11 mouse cellular contexts compared by ENCODE assay signal in the genomic region with DNA sequence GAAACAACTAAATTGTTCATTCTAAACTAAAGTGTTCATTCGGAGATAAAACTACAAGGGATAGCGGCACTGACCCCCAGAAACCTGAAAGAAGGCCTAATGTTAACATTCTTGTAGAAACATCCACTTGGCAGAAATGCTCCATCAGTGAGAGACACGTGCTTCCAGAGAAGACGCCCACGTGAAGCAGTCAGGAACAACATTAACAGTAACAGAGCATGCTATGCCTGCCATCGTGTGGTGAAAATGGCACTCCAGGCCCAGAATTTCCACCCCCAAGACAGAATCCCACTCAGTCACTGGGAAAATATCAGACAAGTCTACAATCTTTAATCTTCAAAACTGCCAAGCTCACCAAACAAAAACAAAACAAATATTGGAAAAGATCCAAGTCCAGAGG. TPM values are rescaled to one million over a fixed set of nuclear protein-coding genes. Genes with fewer than 3 reads are reported as not detected.
DNase-seq lines count a peak whose midpoint lies in the region; TF ChIP-seq lines count a peak whose summit lies in the region.
"Had no signal": no experiment of that assay in that cellular context is flagged by ENCODE, and none has a peak within 500 bp of the region (broad histone marks: within the 10 kb centered on the region; RNA-seq: fewer than 3 reads in every experiment).

No protein-coding gene starts in this region.

- H3K27ac ChIP-seq in heart, adult 2 months, result no peak overlapping the region
- no peak overlapping the region for H3K27ac ChIP-seq in cortical plate, adult 2 months (ENCODE audit: insufficient read depth, low read length)
- H3K27ac ChIP-seq: hindbrain, embryonic 15.5 days; limb, embryonic 13.5 days had no signal

- peak; percentile 46 for TF ChIP-seq CTCF in heart, adult 2 months (IDR thresholded peaks at IDR 0.05)
- peak; percentile 44 for TF ChIP-seq CTCF in cortical plate, adult 2 months (IDR thresholded peaks at IDR 0.05; ENCODE audit: extremely low read depth, insufficient read depth, low read length)

- TF ChIP-seq EP300 in heart, adult 2 months (IDR thresholded peaks at IDR 0.05; ENCODE audit: insufficient read depth, low read depth, low read length), result no peak

- TF ChIP-seq POLR2A in heart, adult 2 months (IDR thresholded peaks at IDR 0.05; ENCODE audit: insufficient read depth, low read depth, low read length), result no peak
- TF ChIP-seq POLR2A in cortical plate, adult 2 months (IDR thresholded peaks at IDR 0.05; ENCODE audit: extremely low read depth, insufficient read depth, low read length), result no peak

- peaks cover 1% of the 10 kb centered on the region for H3K4me1 ChIP-seq in heart, adult 2 months (ENCODE audit: control insufficient read depth, insufficient read depth, low read length)
- H3K4me1 ChIP-seq in cortical plate, adult 2 months (ENCODE audit: control insufficient read depth, insufficient read depth, low read length), result 0 out of 2 replicates have a peak, but pooled peaks cover 2% of the 10 kb centered on the region

- peaks cover 6% of the 10 kb centered on the region; the same call in 1 of the 2 replicates for H3K79me2 ChIP-seq in heart, adult 2 months (replicated peaks; ENCODE audit: control insufficient read depth, insufficient read depth, low read length)

- H3K9ac ChIP-seq in heart, adult 2 months (ENCODE audit: low read depth, low read length), result no peak overlapping the region
- H3K9ac ChIP-seq: hindbrain, embryonic 15.5 days; limb, embryonic 13.5 days had no signal

- peaks cover 2% of the 10 kb centered on the region; the same call in 1 of the 2 replicates for H3K36me3 ChIP-seq in heart, adult 2 months (ENCODE audit: control insufficient read depth, insufficient read depth, low read length)
- H3K36me3 ChIP-seq: hindbrain, embryonic 15.5 days had no signal

- no peak for DNase-seq in heart, adult 2 months
- no peak for DNase-seq in heart, adult 11 months
- DNase-seq in layer of hippocampus, adult 11-12 months (ENCODE audit: low spot score), result peak; percentile 65
- DNase-seq in left cerebral cortex, postnatal 36 days (ENCODE audit: low spot score in 2 of 2), result peak; percentile 36 to 46
- DNase-seq in neural tube, embryonic 10.5 days (ENCODE audit: extremely low spot score, low spot score), result no peak
- no peak for DNase-seq in natural killer cell, adult 2 months (ENCODE audit: low spot score in 2 of 2)
- DNase-seq in cerebellum, adult 9-11 months, result no peak
- DNase-seq: embryo, embryonic 11 days had no signal

- no peak overlapping the region for H3K4me3 ChIP-seq in heart, adult 2 months
- no peak overlapping the region for H3K4me3 ChIP-seq in cortical plate, adult 2 months (ENCODE audit: insufficient read depth, low read length)
- H3K4me3 ChIP-seq: hindbrain, embryonic 15.5 days; limb, embryonic 13.5 days had no signal

- intact Hi-C loops in heart, adult 2 months (cut with DNase I), result no loop called here
- intact Hi-C loops in left cerebral cortex, postnatal 36 days (cut with DNase I), result loop anchor here (5.0 kb wide), 1 partner anchor 52 kb away; no protein-coding TSS in a partner anchor

- H3K27me3 ChIP-seq in heart, adult 2 months (ENCODE audit: control insufficient read depth, insufficient read depth, low read length), result no peaks in the 10 kb centered on the region
- H3K27me3 ChIP-seq: hindbrain, embryonic 15.5 days; limb, embryonic 13.5 days had no signal

- 81% methylated on average over 6 of the region's 6 CpGs for WGBS in heart, adult 2 months

RNA-seq across cellular contexts. Expression of gene Tubgcp3, which starts 3.2 kb away (rescaled TPM):
- 10 to 100 TPM; 13.1 to 14.0 TPM for total RNA-seq in heart, adult 2 months (2021)
- 20.2 and 34.4 TPM in 2 replicates for polyA plus RNA-seq in heart, adult 2 months (2012; rRNA removed)
- 52.7 and 55.2 TPM in 2 replicates for polyA plus RNA-seq in cortical plate, adult 2 months (2012; rRNA removed)
- 10 to 100 TPM; 31.7 to 40.9 TPM for total RNA-seq in left cerebral cortex, postnatal 36 days (2021)

Comparison
In these comparisons a context has a peak if more than half of its experiments do, and no peak if none do; other contexts are left out.
1. DNase-seq: peak in layer of hippocampus, adult 11-12 months (single experiment) and left cerebral cortex, postnatal 36 days (2 of 2); none in heart, adult 2 months (0 of 2), heart, adult 11 months (single experiment), neural tube, embryonic 10.5 days (single experiment), natural killer cell, adult 2 months (0 of 2) and cerebellum, adult 9-11 months (single experiment).